Mouse (Mus musculus): ENCODE data around the gene Eef1akmt3. TPM values are rescaled to one million over a fixed set of nuclear protein-coding genes. Genes with fewer than 3 reads are reported as not detected.

The Eef1akmt3 gene
- polyA plus RNA-seq, 1 experiment from 2014 or later, result 0.05 TPM

DNA sequence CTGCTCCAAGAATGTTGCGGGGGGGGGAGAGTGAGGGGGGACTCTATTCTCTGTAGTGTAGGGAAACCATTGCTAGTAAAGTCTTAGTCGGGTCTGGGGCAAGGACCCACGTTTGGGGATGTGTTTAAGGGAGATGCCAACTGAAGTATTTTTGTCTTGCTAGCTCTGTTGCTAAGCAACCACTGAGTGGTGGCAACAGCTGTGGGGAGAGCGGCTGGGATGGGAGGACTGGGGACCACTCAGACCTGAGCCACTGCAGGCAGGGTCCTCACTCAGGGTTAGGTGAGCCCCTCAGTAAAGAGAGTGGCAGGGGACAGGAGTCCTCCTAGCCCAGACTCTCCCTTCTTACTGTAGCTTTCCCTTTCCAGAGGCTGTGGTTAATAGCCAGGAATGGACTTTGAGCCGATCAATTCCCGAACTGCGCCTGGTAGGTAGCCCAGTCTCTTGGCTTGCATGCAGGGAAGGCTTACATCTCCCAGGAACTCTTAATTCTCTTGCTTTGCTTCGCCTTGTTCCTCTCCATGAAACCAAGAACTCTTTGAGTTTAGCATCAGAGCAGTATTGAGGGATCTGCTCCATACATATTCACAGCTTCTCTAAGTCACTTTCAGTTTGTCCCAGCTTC lies 40.8 kb upstream of the Eef1akmt3 start:
- Histone ChIP-seq H3K4me3 (ENCODE audit: low read depth, low read length) (no peak overlapping the region), H3K36me3 (replicated peaks; ENCODE audit: insufficient read depth, low read length) (no peaks in the 10 kb centered on the region), H3K9me3 (ENCODE audit: low read length) (no peaks in the 10 kb centered on the region), H3K27me3 (ENCODE audit: insufficient read depth, low read length) (peaks cover 21% of the 10 kb centered on the region; the same call in 1 of the 2 replicates), H3K27ac (ENCODE audit: low read depth) (no peak overlapping the region), H3K9ac (replicated peaks) (no peak overlapping the region), H3K4me1 (ENCODE audit: insufficient read depth) (peaks cover 30% of the 10 kb centered on the region), H3K4me2 (ENCODE audit: low read depth, low read length) (0 out of 2 replicates have a peak overlapping the region, but pooled peaks have one; percentile 15)
- TF ChIP-seq CTCF (IDR thresholded peaks at IDR 0.05; ENCODE audit: low read depth), result no peak
- TF ChIP-seq EP300 (IDR thresholded peaks at IDR 0.05; ENCODE audit: low read depth), result no peak
- 56% methylated on average over 8 of the region's 8 CpGs for WGBS (ENCODE audit: insufficient replicate concordance)
- ATAC-seq (peak; percentile 34; the same call in 1 of the 2 replicates), DNase-seq (no peak)

GRCm38 (mm10) chr10:127080901-127081780 lies 39.8 kb upstream of the Eef1akmt3 start:
- ATAC-seq (no peak), DNase-seq (no peak)
- 46% methylated on average over 48 of the region's 48 CpGs for WGBS (ENCODE audit: insufficient replicate concordance)
- no peaks in the 10 kb centered on the region for H3K9me3 ChIP-seq (ENCODE audit: low read length)
- no peak overlapping the region for H3K27ac ChIP-seq (ENCODE audit: low read depth)
- H3K27me3 ChIP-seq (ENCODE audit: insufficient read depth, low read length), result peaks cover 21% of the 10 kb centered on the region; the same call in 1 of the 2 replicates
- no peak overlapping the region for H3K9ac ChIP-seq (replicated peaks)
- H3K36me3 ChIP-seq (replicated peaks; ENCODE audit: insufficient read depth, low read length), result no peaks in the 10 kb centered on the region
- H3K4me1 ChIP-seq (ENCODE audit: insufficient read depth), result peaks cover 32% of the 10 kb centered on the region
- no peak for TF ChIP-seq CTCF (IDR thresholded peaks at IDR 0.05; ENCODE audit: low read depth)
- no peak for TF ChIP-seq EP300 (IDR thresholded peaks at IDR 0.05; ENCODE audit: low read depth)
- H3K4me3 ChIP-seq (ENCODE audit: low read depth, low read length), result no peak overlapping the region
- H3K4me2 ChIP-seq (ENCODE audit: low read depth, low read length), result peak overlapping the region; percentile 48

DNA sequence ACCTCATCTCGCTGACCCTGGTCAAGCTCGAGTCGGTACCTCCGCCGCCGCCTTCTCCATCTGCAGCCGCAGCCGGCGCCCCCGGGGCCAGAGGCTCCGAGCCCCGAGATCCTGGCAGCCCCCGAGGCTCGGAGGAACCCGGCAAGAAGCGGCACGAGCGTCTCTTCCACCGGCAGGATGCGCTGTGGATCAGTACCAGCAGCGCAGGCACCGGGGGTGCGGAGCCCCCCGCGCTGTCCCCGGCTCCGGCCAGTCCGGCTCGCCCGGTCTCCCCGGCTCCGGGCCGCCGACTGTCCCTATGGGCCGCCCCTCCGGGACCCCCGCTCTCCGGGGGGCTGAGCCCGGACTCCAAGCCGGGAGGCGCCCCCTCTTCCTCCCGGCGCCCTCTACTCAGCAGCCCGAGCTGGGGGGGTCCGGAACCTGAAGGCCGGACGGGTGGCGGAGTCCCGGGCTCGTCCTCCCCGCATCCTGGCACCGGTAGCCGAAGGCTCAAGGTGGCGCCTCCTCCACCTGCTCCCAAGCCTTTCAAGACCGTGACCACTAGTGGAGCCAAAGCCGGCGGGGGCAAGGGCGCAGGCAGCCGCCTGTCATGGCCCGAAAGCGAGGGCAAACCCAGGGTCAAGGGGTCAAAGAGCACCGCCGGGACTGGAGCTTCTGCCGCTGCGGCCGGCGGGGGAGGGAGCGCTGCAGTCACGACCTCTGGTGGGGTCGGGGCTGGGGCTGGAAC lies 38.5 kb upstream of the Eef1akmt3 start:
- no peak overlapping the region for H3K27ac ChIP-seq (ENCODE audit: low read depth)
- H3K4me1 ChIP-seq (ENCODE audit: insufficient read depth), result peaks cover 37% of the 10 kb centered on the region
- 59% methylated on average over 62 of the region's 70 CpGs for WGBS (ENCODE audit: insufficient replicate concordance)
- no peak for DNase-seq
- peaks cover 21% of the 10 kb centered on the region; the same call in 1 of the 2 replicates for H3K27me3 ChIP-seq (ENCODE audit: insufficient read depth, low read length)
- H3K9ac ChIP-seq (replicated peaks), result no peak overlapping the region
- no peak for TF ChIP-seq CTCF (IDR thresholded peaks at IDR 0.05; ENCODE audit: low read depth)
- no peak for TF ChIP-seq EP300 (IDR thresholded peaks at IDR 0.05; ENCODE audit: low read depth)
- H3K36me3 ChIP-seq (replicated peaks; ENCODE audit: insufficient read depth, low read length), result no peaks in the 10 kb centered on the region
- no peaks in the 10 kb centered on the region for H3K9me3 ChIP-seq (ENCODE audit: low read length)
- peak; percentile 14; the same call in 1 of the 2 replicates for ATAC-seq
- peak overlapping the region; percentile 69 for H3K4me2 ChIP-seq (ENCODE audit: low read depth, low read length)
- peak overlapping the region; percentile 36 for H3K4me3 ChIP-seq (ENCODE audit: low read depth, low read length)

DNA sequence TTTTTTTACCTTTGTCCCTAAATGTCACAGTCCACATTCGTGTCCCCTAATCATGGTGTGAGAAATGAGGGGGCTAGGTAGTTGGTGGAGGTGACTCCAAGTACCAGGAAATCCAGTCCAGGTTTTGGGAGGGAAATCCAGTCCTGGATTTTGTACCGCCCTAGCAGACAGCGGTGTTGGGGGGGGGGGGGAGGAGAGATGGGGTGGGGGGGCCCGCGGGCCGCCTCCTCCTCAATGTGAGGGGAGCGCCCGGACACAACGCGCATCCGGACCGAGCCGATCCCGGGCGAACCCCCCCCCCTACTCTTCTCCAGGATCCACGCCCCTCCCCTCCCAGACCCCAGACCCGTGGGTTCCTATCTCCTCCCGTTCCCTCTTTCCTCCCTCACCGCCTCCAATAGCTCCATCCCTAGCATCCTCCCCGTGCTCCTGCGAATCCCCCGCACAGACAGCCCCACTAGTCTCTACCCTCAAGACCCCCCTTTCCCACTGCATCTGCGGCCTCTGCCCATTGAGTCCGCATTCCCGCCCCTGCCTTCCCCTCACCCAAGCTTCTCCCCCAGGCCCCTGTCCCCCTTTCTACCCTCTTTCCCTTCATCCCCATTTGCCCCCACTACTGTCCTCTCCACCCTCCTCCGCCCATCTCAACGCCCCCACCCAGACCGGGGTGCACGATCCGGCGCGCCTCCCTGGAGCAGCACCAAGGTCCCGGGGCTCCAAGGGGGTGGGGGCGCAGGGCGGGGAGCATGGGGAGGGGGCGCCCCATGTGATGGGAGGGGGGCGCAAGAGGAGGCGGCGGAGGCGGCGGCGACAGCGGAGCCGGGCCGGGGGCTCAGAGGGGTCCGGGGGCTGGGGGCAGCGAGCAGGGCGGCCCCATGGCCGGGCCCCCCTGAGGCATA lies 37.6 kb upstream of the Eef1akmt3 start:
- DNase-seq (no peak), ATAC-seq (no peak)
- peak overlapping the region; percentile 36 for H3K4me3 ChIP-seq (ENCODE audit: low read depth, low read length)
- WGBS (ENCODE audit: insufficient replicate concordance), result 28% methylated on average over 43 of the region's 49 CpGs
- H3K9ac ChIP-seq (replicated peaks), result no peak overlapping the region
- H3K4me2 ChIP-seq (ENCODE audit: low read depth, low read length), result peak overlapping the region; percentile 69
- peaks cover 37% of the 10 kb centered on the region for H3K4me1 ChIP-seq (ENCODE audit: insufficient read depth)
- TF ChIP-seq CTCF (IDR thresholded peaks at IDR 0.05; ENCODE audit: low read depth) (no peak), EP300 (IDR thresholded peaks at IDR 0.05; ENCODE audit: low read depth) (no peak)
- peaks cover 21% of the 10 kb centered on the region; the same call in 1 of the 2 replicates for H3K27me3 ChIP-seq (ENCODE audit: insufficient read depth, low read length)
- H3K9me3 ChIP-seq (ENCODE audit: low read length), result no peaks in the 10 kb centered on the region
- no peaks in the 10 kb centered on the region for H3K36me3 ChIP-seq (replicated peaks; ENCODE audit: insufficient read depth, low read length)
- no peak overlapping the region for H3K27ac ChIP-seq (ENCODE audit: low read depth)

GRCm38 (mm10) chr10:127078001-127078676 lies 36.8 kb upstream of the Eef1akmt3 start:
- H3K4me2 ChIP-seq (ENCODE audit: low read depth, low read length), result peak overlapping the region; percentile 69
- H3K9me3 ChIP-seq (ENCODE audit: low read length), result no peaks in the 10 kb centered on the region
- DNase-seq (no peak), ATAC-seq (no peak)
- no peaks in the 10 kb centered on the region for H3K36me3 ChIP-seq (replicated peaks; ENCODE audit: insufficient read depth, low read length)
- peaks cover 21% of the 10 kb centered on the region; the same call in 1 of the 2 replicates for H3K27me3 ChIP-seq (ENCODE audit: insufficient read depth, low read length)
- no peak overlapping the region for H3K27ac ChIP-seq (ENCODE audit: low read depth)
- 43% methylated on average over 12 of the region's 12 CpGs for WGBS (ENCODE audit: insufficient replicate concordance)
- H3K4me3 ChIP-seq (ENCODE audit: low read depth, low read length), result peak overlapping the region; percentile 36; the same call in 1 of the 2 replicates
- no peak for TF ChIP-seq CTCF (IDR thresholded peaks at IDR 0.05; ENCODE audit: low read depth)
- H3K9ac ChIP-seq (replicated peaks), result no peak overlapping the region
- H3K4me1 ChIP-seq (ENCODE audit: insufficient read depth), result peaks cover 37% of the 10 kb centered on the region

All from liver, postnatal 0 days (tissue).